Mouse (Mus musculus): ENCODE results near the gene A1cf.

- TF ChIP-seq POLR2A (IDR thresholded peaks at IDR 0.05; ENCODE audit: borderline replicate concordance, insufficient read depth, low read length) (no peak), CTCF (IDR thresholded peaks at IDR 0.05; ENCODE audit: borderline replicate concordance, insufficient read depth, low read depth, low read length) (no peak)
These were observed 86.1 kb downstream of the A1cf start for GRCm38 (mm10) chr19:31954696-31955095.

Measured in cerebellum, adult 2 months (tissue).